Mouse (Mus musculus) spleen, embryonic (tissue): ENCODE data around the gene Casp12.
"Not testable (repeated sequence)": the region's sequence is repeated elsewhere in the genome, so short reads cannot be mapped to it uniquely, and the experiment has no call there.

Source experiments
- CTCF ChIA-PET: fragments of 350-600 bp; sonication (Branson Sonifier 250); formaldehyde crosslinking; loops from one replicate; lab custom pipeline; 2022; lab: Charles Lee

The Casp12 gene

GRCm38 (mm10) chr9:5345291-5345898 is at the start of gene Casp12:
Casp12 (plus strand) TSS chr9:5345430.
- CTCF ChIA-PET: no interaction called here

- CTCF ChIA-PET: no interaction called here
Measured at GRCm38 (mm10) chr9:5296354-5297237, 48.6 kb upstream of the Casp12 start.

GRCm38 (mm10) chr9:5298329-5299131 is 46.7 kb upstream of the Casp12 start, which contains the start of gene Casp1:
Casp1 (plus strand) TSS chr9:5298517.
- CTCF ChIA-PET: no interaction called here

GRCm38 (mm10) chr9:5299132-5299381 is 46.2 kb upstream of the Casp12 start:
- CTCF ChIA-PET: no interaction called here

GRCm38 (mm10) chr9:5308561-5308960 is 36.7 kb upstream of the Casp12 start, which contains the start of gene Casp4:
Casp4 (plus strand) TSS chr9:5308828.
- CTCF ChIA-PET: no interaction called here

- CTCF ChIA-PET: no interaction called here
Measured at GRCm38 (mm10) chr9:5310112-5310511, 35.1 kb upstream of the Casp12 start.

GRCm38 (mm10) chr9:5311435-5311834 is 33.8 kb upstream of the Casp12 start:
- CTCF ChIA-PET: no interaction called here

GRCm38 (mm10) chr9:5328204-5328603 is 17.0 kb upstream of the Casp12 start:
- CTCF ChIA-PET: no interaction called here

GRCm38 (mm10) chr9:5332441-5332840 is 12.8 kb upstream of the Casp12 start:
- CTCF ChIA-PET: no interaction called here

- CTCF ChIA-PET: no interaction called here
Measured at GRCm38 (mm10) chr9:5333422-5333821, 11.8 kb upstream of the Casp12 start.

- CTCF ChIA-PET: no interaction called here
Measured at GRCm38 (mm10) chr9:5343092-5343491, 2.1 kb upstream of the Casp12 start.

- CTCF ChIA-PET: no interaction called here
Measured at GRCm38 (mm10) chr9:5344090-5344489, 1.1 kb upstream of the Casp12 start.

- CTCF ChIA-PET: no interaction called here
Measured at GRCm38 (mm10) chr9:5347381-5347780, 2.2 kb downstream of the Casp12 start.

- CTCF ChIA-PET: no interaction called here
Measured at GRCm38 (mm10) chr9:5353673-5354072, 8.4 kb downstream of the Casp12 start.

- CTCF ChIA-PET: no interaction called here
Measured at GRCm38 (mm10) chr9:5356801-5357200, 11.6 kb downstream of the Casp12 start.

GRCm38 (mm10) chr9:5393561-5393960 is 48.3 kb downstream of the Casp12 start:
- CTCF ChIA-PET: no interaction called here

- CTCF ChIA-PET: not testable (repeated sequence)
Measured at GRCm38 (mm10) chr9:5395861-5396260, 50.6 kb downstream of the Casp12 start.

- CTCF ChIA-PET: no interaction called here
Measured at GRCm38 (mm10) chr9:5410988-5411568, 65.8 kb downstream of the Casp12 start.

- CTCF ChIA-PET: no interaction called here
Measured at GRCm38 (mm10) chr9:5412446-5413111, 67.3 kb downstream of the Casp12 start.

GRCm38 (mm10) chr9:5417871-5418270 is 72.6 kb downstream of the Casp12 start:
- CTCF ChIA-PET: no interaction called here
